Mouse (Mus musculus): Measurements from ENCODE around the gene Inpp4b. TPM values are rescaled to one million over a fixed set of nuclear protein-coding genes. Genes with fewer than 3 reads are reported as not detected.
A peak's percentile ranks its signal among the peaks of the same experiment; 100 is the strongest.
"Not testable (repeated sequence)": the region's sequence is repeated elsewhere in the genome, so short reads cannot be mapped to it uniquely, and the experiment has no call there.

Inpp4b gene
- total RNA-seq, 4 experiments from 2014 or later = 5.6 to 11.1 (median 9.3) TPM

- DNase-seq = no peak
These were observed 437.8 kb downstream of the Inpp4b start for GRCm38 (mm10) chr8:81780166-81780565.

- no peak for DNase-seq
These were observed 438.7 kb downstream of the Inpp4b start for GRCm38 (mm10) chr8:81780921-81781675.

DNA sequence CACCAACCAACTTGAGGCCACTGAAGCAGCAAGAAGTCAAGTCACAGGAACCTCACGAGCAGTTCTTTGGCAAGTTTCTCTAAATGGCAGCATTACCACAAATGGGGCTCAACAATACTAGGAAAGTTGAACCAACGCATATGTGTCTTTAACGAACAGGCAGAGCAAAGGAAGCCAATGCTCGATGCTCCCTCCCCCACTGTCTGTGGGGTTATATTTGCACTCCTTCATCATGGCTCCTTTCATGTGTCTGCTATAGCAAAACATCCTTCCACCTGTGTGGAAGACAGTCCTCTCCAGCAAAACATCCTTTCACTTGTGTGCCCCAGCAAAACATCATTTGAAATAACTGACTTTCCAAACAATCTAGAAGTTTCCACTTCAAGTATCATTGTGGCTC, 440.4 kb downstream of the Inpp4b start:
- DNase-seq = no peak

DNA sequence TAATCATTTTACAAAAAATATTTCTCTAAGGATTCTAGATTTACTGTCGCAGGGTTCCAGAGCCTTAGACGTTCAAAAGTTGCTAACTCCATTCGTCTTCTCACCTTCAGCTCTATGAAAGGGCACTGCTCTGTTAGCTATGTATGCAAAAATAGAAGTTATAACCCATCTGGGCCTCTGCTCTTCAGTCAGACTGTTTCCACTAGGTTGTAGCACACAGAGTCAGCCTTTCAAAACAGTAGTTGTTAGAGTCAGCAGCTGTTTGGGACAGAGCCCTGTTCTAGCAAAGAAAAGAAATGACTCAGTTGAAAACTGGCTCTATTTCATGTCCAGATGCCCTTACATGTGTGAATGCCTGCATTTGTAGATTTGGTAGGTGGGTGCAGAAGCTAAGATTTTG, 442.4 kb downstream of the Inpp4b start:
- DNase-seq = no peak

- DNase-seq = no peak
These were observed 446.1 kb downstream of the Inpp4b start for GRCm38 (mm10) chr8:81788498-81788897.

DNA sequence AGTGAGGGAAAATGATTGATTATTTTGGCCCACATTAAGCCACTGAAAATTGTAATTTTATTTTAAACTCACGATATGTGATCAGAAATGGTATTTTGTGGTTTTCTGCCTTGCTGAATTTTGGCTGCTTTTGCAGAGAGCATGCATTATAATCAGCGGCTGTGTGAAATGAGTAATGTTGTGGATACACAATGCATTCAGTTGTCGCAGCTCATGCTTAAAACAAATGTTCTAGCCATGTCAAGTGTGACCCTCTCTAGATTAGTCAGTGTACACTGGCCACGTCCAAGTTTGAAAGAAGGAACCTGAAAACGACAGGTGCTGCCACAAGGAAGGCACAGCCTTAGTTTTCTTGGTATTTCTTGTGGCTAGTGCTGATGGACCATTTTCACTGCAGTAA, 450.3 kb downstream of the Inpp4b start:
- DNase-seq = no peak

GRCm38 (mm10) chr8:81798501-81798900, 456.1 kb downstream of the Inpp4b start:
- DNase-seq = no peak

- no peak for DNase-seq
These were observed 458.4 kb downstream of the Inpp4b start for GRCm38 (mm10) chr8:81800792-81801191.

DNA sequence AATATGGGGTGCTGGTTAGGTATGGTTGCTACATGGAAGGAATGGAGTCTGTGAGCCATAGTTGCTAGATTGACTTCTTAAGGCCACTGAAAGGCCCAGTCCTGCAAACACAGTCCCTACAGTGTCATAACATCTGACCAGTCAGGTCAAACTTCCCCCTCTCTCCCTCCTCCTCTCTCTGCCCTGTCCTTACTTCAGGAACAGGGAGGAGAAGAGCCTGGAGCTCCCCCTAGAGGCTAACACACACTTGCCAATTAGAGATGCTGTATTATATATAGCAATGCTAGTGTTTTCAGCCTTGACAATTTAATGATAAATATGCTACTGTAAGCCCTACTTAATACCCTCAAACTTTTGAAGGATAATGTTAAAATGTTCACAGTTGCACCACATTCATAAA, 464.4 kb downstream of the Inpp4b start:
- DNase-seq = peak; percentile 50

- no peak for DNase-seq
These were observed 465.2 kb downstream of the Inpp4b start for GRCm38 (mm10) chr8:81807578-81807977.

DNA sequence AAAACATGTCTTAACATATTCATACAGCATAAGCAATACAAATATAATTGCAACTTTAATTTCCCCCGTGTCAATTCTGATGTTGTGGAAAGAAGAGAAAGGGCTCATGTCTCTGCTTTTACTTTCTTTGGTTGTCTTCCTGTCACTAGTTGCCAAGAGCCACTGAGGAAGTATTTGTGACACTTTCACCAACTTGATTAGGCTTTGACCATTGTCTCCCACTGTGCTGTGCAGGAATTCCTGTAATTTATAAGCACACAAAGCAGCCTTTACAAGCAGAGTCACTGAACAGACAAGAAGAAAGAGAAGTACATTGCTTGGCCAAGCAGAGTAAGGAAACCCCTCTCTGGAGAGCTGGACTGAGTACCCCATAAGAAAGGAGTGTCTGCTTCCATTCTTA, 466.1 kb downstream of the Inpp4b start:
- DNase-seq = no peak

- DNase-seq = not testable (repeated sequence)
These were observed 467.1 kb downstream of the Inpp4b start for GRCm38 (mm10) chr8:81809414-81809813.

DNA sequence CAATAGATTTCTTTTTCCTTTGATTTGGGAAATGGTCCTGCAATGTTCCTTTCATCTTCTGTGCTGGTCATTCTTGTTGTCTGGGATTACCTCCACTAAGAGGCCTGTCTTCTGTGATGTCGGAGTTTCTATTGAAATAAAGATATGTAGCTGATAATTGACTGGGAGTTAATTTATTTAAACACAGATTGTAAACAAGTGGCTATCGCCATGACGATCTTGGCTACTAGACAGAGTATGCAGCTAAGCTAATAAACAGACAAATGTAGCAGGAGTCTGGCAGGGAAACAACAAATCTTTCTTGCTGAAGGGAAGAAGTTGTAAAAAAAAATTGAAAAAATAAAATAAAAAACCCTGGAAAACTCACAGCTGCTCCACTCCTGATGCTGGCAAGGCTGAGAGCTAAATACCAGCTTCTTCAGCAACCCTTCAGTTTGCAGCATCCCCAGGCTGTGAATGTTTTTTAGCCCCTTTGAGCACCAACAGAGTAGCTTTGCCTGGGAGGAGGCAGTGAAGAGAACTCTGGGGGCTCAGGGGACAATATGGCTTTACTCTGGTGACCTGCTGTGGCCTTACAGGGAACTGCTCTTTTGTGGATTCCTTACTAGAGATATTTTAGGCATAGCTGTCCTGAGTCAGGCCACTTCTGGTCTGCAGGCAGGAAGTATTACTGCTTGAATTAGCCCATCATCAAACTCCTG, 469.8 kb downstream of the Inpp4b start:
- no peak for DNase-seq

GRCm38 (mm10) chr8:81814742-81815141, 472.4 kb downstream of the Inpp4b start:
- no peak for DNase-seq

DNA sequence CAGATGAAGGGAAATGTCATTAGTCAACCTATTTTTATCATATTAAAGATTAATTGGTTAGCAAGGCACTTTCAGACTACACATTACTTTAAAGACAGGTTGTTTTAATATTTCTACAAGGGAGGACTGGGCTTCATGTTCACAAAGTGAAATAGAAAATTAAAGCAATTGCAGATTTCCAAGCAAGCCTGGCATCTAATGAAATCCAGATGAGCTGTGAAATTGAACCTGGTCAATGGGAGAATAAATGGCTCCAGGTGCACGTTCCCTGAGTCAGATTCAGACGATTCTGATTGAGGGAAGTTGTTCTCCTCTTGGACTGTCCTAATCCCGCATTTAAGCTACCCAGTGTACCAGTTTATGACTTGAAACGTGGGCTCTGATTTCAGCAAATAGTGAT, 473.2 kb downstream of the Inpp4b start:
- DNase-seq = no peak

DNA sequence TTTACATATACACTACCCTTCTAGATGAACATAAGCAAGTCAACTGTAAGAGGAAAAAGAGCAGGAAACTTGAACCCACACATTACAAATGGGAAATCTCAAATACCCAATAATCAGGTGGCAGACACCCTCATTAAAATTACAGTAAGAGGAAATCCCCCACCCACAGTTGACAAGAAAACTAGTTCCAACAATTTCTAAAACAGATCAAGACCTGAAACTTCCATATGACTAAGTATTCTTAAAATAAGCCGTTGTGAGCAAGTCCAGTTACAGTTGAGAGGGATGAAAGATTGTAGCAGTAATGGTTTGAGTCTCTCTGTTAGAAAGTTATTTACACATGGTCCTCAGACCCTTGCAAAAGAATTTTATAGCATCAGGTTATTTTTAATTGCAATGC, 480.8 kb downstream of the Inpp4b start:
- no peak for DNase-seq

GRCm38 (mm10) chr8:81824975-81825374, 482.6 kb downstream of the Inpp4b start:
- DNase-seq = no peak

- no peak for DNase-seq
These were observed 484.1 kb downstream of the Inpp4b start for GRCm38 (mm10) chr8:81826406-81826805.

DNA sequence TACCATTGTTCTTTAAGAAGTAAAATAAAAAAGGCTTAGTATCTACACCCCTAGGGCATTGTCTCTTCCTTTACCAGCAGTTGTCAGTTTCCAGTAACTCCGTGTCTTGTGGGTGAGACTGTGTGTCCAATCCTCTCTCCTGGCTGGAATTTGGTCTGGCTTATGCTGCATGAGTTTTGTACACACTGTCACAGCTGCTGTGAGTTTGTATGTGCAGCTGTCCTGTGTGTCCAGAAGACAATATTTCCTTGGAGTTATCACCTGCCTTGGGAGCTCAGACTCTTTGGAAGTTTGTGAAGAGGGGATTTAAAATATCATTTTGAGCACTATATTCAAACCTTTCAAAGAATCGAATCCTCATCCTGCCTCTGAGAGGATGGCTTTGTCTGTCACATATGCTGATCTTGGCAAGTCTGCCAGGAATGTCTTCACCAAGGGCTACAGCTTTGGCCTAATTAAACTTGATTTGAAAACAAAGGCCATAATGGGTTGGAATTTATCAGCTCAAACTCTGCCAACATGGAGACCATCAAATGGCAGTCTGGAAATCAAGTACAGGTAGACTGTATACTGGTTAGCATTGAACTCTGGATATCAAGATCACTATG, 485.1 kb downstream of the Inpp4b start:
- DNase-seq = no peak

GRCm38 (mm10) chr8:81831430-81831829, 489.1 kb downstream of the Inpp4b start:
- DNase-seq = no peak

- DNase-seq = no peak
These were observed 491.5 kb downstream of the Inpp4b start for GRCm38 (mm10) chr8:81833852-81834251.

- DNase-seq = no peak
These were observed 498.2 kb downstream of the Inpp4b start for GRCm38 (mm10) chr8:81840512-81840911.

GRCm38 (mm10) chr8:81844104-81844982, 502.0 kb downstream of the Inpp4b start:
- no peak for DNase-seq

All from adrenal gland, adult 8-10 months (tissue).